Mouse (Mus musculus): ENCODE data around the gene Tapt1.
"Not testable (repeated sequence)": the region's sequence is repeated elsewhere in the genome, so short reads cannot be mapped to it uniquely, and the experiment has no call there.

Gene Tapt1

DNA sequence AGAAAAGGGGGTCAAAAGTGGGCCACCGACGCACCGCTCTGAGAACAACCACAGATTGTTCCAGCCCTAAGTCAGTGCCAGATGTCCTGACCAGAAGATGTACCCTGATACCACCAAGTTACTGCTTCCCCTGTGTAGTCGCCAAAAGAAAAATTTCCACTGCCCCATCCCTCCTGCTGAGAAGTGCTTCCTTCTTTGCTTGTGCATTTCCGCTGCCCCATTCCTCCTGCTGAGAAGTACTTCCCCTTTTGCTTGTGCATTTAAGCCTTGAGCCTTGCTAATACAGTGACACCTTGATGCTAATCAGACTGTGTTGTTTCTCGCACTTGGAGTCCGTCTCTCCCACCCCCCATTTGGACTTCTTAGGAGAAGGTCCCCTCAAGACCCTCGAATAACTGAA is 99.9 kb downstream of the Tapt1 start:
- not testable (repeated sequence) for DNase-seq (ENCODE audit: low spot score)

Data from T-cell, adult 2 months (primary cell).